Mouse (Mus musculus): Measurements from ENCODE around the gene Dact2. TPM values are rescaled to one million over a fixed set of nuclear protein-coding genes. Genes with fewer than 3 reads are reported as not detected.

Gene Dact2
- 11.8 and 12.9 TPM in 2 replicates for polyA plus RNA-seq (2015; fragmentation: Nextera tagmentation; extraction: Ambion mirVana)

GRCm38 (mm10) chr17:14204061-14204460, at the start of gene Dact2:
TSS of gene Dact2 (minus strand) at chr17:14204304.
- 0 out of 2 replicates have a peak, but pooled peaks have one; percentile 19 for ATAC-seq (replicated peaks; ENCODE audit: low FRiP score)
- H3K4me1 ChIP-seq = peaks cover 63% of the 10 kb centered on the region
- WGBS = 47% methylated on average over 13 of the region's 13 CpGs
- peaks cover 61% of the 10 kb centered on the region for H3K27me3 ChIP-seq
- H3K36me3 ChIP-seq = no peaks in the 10 kb centered on the region
- H3K9ac ChIP-seq = peak within 1 kb of the TSS; percentile 75
- peak within 1 kb of the TSS; percentile 80 for H3K4me2 ChIP-seq
- peak within 1 kb of the TSS; percentile 72 for H3K4me3 ChIP-seq (replicated peaks)
- H3K27ac ChIP-seq = peak within 1 kb of the TSS; percentile 92
- no peaks in the 10 kb centered on the region for H3K9me3 ChIP-seq (replicated peaks)

- Histone ChIP-seq H3K9me3 (replicated peaks) (no peaks in the 10 kb centered on the region), H3K27me3 (0 out of 2 replicates have a peak, but pooled peaks cover 4% of the 10 kb centered on the region), H3K4me2 (no peak overlapping the region), H3K27ac (no peak overlapping the region), H3K36me3 (no peaks in the 10 kb centered on the region), H3K4me1 (peaks cover 25% of the 10 kb centered on the region), H3K9ac (no peak overlapping the region), H3K4me3 (replicated peaks) (no peak overlapping the region)
- WGBS = 69% methylated on average over 7 of the region's 7 CpGs
- ATAC-seq (replicated peaks; ENCODE audit: low FRiP score) = no peak
These were observed 48.4 kb upstream of the Dact2 start for GRCm38 (mm10) chr17:14252456-14252855.

GRCm38 (mm10) chr17:14250401-14250800, 46.3 kb upstream of the Dact2 start:
- peaks cover 25% of the 10 kb centered on the region for H3K4me1 ChIP-seq
- H3K27me3 ChIP-seq = 0 out of 2 replicates have a peak, but pooled peaks cover 4% of the 10 kb centered on the region
- no peak overlapping the region for H3K4me3 ChIP-seq (replicated peaks)
- ATAC-seq (replicated peaks; ENCODE audit: low FRiP score) = no peak
- WGBS = 49% methylated on average over 8 of the region's 8 CpGs
- H3K27ac ChIP-seq = no peak overlapping the region
- H3K9ac ChIP-seq = no peak overlapping the region
- H3K36me3 ChIP-seq = no peaks in the 10 kb centered on the region
- H3K9me3 ChIP-seq (replicated peaks) = no peaks in the 10 kb centered on the region
- no peak overlapping the region for H3K4me2 ChIP-seq

- no peak overlapping the region for H3K9ac ChIP-seq
- H3K27ac ChIP-seq = no peak overlapping the region
- 56% methylated on average over 4 of the region's 4 CpGs for WGBS
- H3K4me1 ChIP-seq = peaks cover 21% of the 10 kb centered on the region
- 0 out of 2 replicates have a peak, but pooled peaks cover 4% of the 10 kb centered on the region for H3K27me3 ChIP-seq
- H3K4me2 ChIP-seq = no peak overlapping the region
- no peaks in the 10 kb centered on the region for H3K36me3 ChIP-seq
- no peaks in the 10 kb centered on the region for H3K9me3 ChIP-seq (replicated peaks)
- ATAC-seq (replicated peaks; ENCODE audit: low FRiP score) = no peak
- no peak overlapping the region for H3K4me3 ChIP-seq (replicated peaks)
These were observed 45.5 kb upstream of the Dact2 start for GRCm38 (mm10) chr17:14249595-14249994.

GRCm38 (mm10) chr17:14247931-14248330, 43.8 kb upstream of the Dact2 start:
- Histone ChIP-seq H3K9me3 (replicated peaks) (no peaks in the 10 kb centered on the region), H3K9ac (no peak overlapping the region), H3K4me1 (peaks cover 7% of the 10 kb centered on the region), H3K27ac (no peak overlapping the region), H3K27me3 (0 out of 2 replicates have a peak, but pooled peaks cover 4% of the 10 kb centered on the region), H3K36me3 (no peaks in the 10 kb centered on the region), H3K4me2 (no peak overlapping the region), H3K4me3 (replicated peaks) (no peak overlapping the region)
- 86% methylated on average over 8 of the region's 8 CpGs for WGBS
- ATAC-seq (replicated peaks; ENCODE audit: low FRiP score) = no peak

DNA sequence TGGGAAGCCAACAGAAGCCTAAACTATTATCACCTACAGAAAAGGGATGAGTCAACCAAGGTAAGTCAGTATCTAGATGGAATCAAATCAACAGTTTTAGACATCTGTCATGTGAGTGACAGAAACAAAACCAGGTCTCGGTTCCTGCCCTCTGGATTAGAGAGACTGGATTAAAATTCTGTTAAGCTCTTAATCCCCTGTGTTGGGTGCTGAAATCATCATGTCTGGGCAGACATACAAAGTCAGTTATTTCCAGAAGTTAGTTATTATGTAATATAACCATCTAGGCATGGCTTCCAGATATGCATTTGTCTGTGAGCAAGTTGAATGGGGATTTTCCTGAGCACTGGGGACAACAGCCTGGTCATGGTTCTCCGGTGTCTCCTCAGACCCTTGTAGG, 42.2 kb upstream of the Dact2 start:
- Histone ChIP-seq H3K27me3 (0 out of 2 replicates have a peak, but pooled peaks cover 4% of the 10 kb centered on the region), H3K4me2 (no peak overlapping the region), H3K9ac (no peak overlapping the region), H3K4me1 (peaks cover 7% of the 10 kb centered on the region), H3K9me3 (replicated peaks) (no peaks in the 10 kb centered on the region), H3K27ac (no peak overlapping the region), H3K36me3 (no peaks in the 10 kb centered on the region), H3K4me3 (replicated peaks) (no peak overlapping the region)
- 93% methylated on average over 2 of the region's 2 CpGs for WGBS
- no peak for ATAC-seq (replicated peaks; ENCODE audit: low FRiP score)

- H3K27me3 ChIP-seq = peaks cover 16% of the 10 kb centered on the region; the same call in 1 of the 2 replicates
- WGBS = 64% methylated on average over 11 of the region's 11 CpGs
These were observed 40.3 kb upstream of the Dact2 start for GRCm38 (mm10) chr17:14244195-14244965.

GRCm38 (mm10) chr17:14242634-14243033, 38.5 kb upstream of the Dact2 start:
- Histone ChIP-seq H3K4me1 (no peaks in the 10 kb centered on the region), H3K4me2 (no peak overlapping the region), H3K27me3 (peaks cover 22% of the 10 kb centered on the region; the same call in 1 of the 2 replicates), H3K36me3 (no peaks in the 10 kb centered on the region), H3K27ac (no peak overlapping the region), H3K9me3 (replicated peaks) (no peaks in the 10 kb centered on the region), H3K4me3 (replicated peaks) (no peak overlapping the region), H3K9ac (no peak overlapping the region)
- 89% methylated on average over 8 of the region's 8 CpGs for WGBS
- no peak for ATAC-seq (replicated peaks; ENCODE audit: low FRiP score)

More at GRCm38 (mm10) chr17:14244195-14244965, 40.3 kb upstream of the Dact2 start:
- Histone ChIP-seq H3K9me3 (replicated peaks) (no peaks in the 10 kb centered on the region), H3K27ac (no peak overlapping the region), H3K4me1 (no peaks in the 10 kb centered on the region), H3K4me2 (no peak overlapping the region), H3K9ac (no peak overlapping the region), H3K36me3 (no peaks in the 10 kb centered on the region), H3K4me3 (replicated peaks) (no peak overlapping the region)
- ATAC-seq (replicated peaks; ENCODE audit: low FRiP score) = no peak

- H3K4me3 ChIP-seq (replicated peaks) = no peak overlapping the region
- 68% methylated on average over 10 of the region's 10 CpGs for WGBS
- no peak overlapping the region for H3K9ac ChIP-seq
- no peaks in the 10 kb centered on the region for H3K9me3 ChIP-seq (replicated peaks)
- H3K36me3 ChIP-seq = no peaks in the 10 kb centered on the region
- peaks cover 42% of the 10 kb centered on the region; the same call in 1 of the 2 replicates for H3K27me3 ChIP-seq
- ATAC-seq (replicated peaks; ENCODE audit: low FRiP score) = no peak
- no peaks in the 10 kb centered on the region for H3K4me1 ChIP-seq
- H3K27ac ChIP-seq = no peak overlapping the region
- H3K4me2 ChIP-seq = no peak overlapping the region
These were observed 35.9 kb upstream of the Dact2 start for GRCm38 (mm10) chr17:14239960-14240359.

DNA sequence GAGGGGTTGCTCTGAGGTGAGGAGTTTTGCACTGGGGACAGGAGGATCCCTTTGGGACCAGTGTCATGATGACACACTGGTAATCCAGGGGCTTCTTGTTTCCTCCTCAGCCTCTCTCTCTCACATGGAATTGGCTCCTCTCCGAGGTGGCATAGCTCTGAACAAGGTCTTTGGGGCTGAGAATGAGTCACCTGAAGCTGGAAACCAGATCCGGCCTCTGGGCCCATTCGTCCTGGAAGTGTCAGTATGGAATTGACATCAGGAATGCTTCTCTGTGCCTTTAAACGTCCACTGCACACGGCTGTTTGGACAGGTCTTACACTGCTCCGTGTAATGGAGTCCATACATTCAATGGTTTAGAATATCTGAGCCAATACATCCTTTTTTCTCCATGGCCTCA, 33.0 kb upstream of the Dact2 start:
- H3K4me1 ChIP-seq = no peaks in the 10 kb centered on the region
- no peak overlapping the region for H3K27ac ChIP-seq
- ATAC-seq (replicated peaks; ENCODE audit: low FRiP score) = no peak
- no peaks in the 10 kb centered on the region for H3K9me3 ChIP-seq (replicated peaks)
- no peak overlapping the region for H3K9ac ChIP-seq
- no peak overlapping the region for H3K4me2 ChIP-seq
- 40% methylated on average over 6 of the region's 6 CpGs for WGBS
- no peak overlapping the region for H3K4me3 ChIP-seq (replicated peaks)
- no peaks in the 10 kb centered on the region for H3K36me3 ChIP-seq
- H3K27me3 ChIP-seq = peaks cover 68% of the 10 kb centered on the region

- Histone ChIP-seq H3K9ac (no peak overlapping the region), H3K9me3 (replicated peaks) (no peaks in the 10 kb centered on the region), H3K27me3 (peaks cover 62% of the 10 kb centered on the region), H3K4me1 (peaks cover 13% of the 10 kb centered on the region), H3K4me2 (no peak overlapping the region), H3K4me3 (replicated peaks) (no peak overlapping the region), H3K36me3 (no peaks in the 10 kb centered on the region), H3K27ac (no peak overlapping the region)
- no peak for ATAC-seq (replicated peaks; ENCODE audit: low FRiP score)
- WGBS = 44% methylated on average over 12 of the region's 12 CpGs
These were observed 30.8 kb upstream of the Dact2 start for GRCm38 (mm10) chr17:14234774-14235389.

DNA sequence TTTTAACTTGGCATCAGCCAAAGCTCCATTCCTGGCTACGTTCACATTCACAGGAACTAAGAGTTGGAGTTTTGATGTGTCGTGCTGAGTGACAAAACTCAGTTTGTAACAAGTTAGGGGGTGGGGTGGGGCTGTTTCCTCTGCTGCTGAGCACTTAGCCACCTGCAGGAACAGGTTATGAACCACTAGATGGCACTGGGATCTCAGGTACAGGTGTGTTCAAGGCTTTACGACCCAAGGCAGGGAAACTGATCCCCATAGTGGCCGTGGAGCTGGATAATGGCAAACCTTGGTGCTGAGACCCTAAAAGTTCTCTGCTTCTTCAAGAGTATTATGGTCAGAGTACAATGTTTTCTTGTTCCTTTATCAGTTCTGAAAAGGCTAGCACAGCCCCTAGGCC, 29.6 kb upstream of the Dact2 start:
- Histone ChIP-seq H3K9ac (no peak overlapping the region), H3K4me3 (replicated peaks) (no peak overlapping the region), H3K4me1 (peaks cover 13% of the 10 kb centered on the region)

More for the DNA sequence above, 29.6 kb upstream of the Dact2 start:
- no peak overlapping the region for H3K27ac ChIP-seq
- WGBS = 52% methylated on average over 4 of the region's 4 CpGs
- no peaks in the 10 kb centered on the region for H3K36me3 ChIP-seq
- no peaks in the 10 kb centered on the region for H3K9me3 ChIP-seq (replicated peaks)
- ATAC-seq (replicated peaks; ENCODE audit: low FRiP score) = no peak
- no peak overlapping the region for H3K4me2 ChIP-seq
- peaks cover 58% of the 10 kb centered on the region for H3K27me3 ChIP-seq

All from kidney, embryonic 15.5 days (tissue).